Mouse (Mus musculus): Measurements from ENCODE around the gene Mpzl2.

GRCm38 (mm10) chr9:45018031-45018430, 21.6 kb upstream of the Mpzl2 start:
- TF ChIP-seq CTCF (IDR thresholded peaks at IDR 0.05 in 2 of 3, conservative IDR thresholded peaks at IDR 0.05 in 1 of 3; ENCODE audit: control insufficient read depth in 1 of 3, insufficient read depth in 1 of 3, low read depth in 2 of 3, low read length in 3 of 3, poor library complexity in 1 of 3, severe bottlenecking in 1 of 3) (no peak), MAX (IDR thresholded peaks at IDR 0.05; ENCODE audit: low read length) (no peak), GABPA (IDR thresholded peaks at IDR 0.05; ENCODE audit: low read depth, low read length) (no peak), SIN3A (IDR thresholded peaks at IDR 0.05; ENCODE audit: low read length) (no peak), MAFK (IDR thresholded peaks at IDR 0.05; ENCODE audit: borderline replicate concordance, low read depth, low read length) (no peak), MAZ (IDR thresholded peaks at IDR 0.05; ENCODE audit: low read depth, low read length) (no peak), POLR2A (IDR thresholded peaks at IDR 0.05; ENCODE audit: control insufficient read depth in 1 of 2, insufficient read depth in 1 of 2, low read depth in 1 of 2, low read length in 2 of 2, poor library complexity in 1 of 2) (no peak), ZMIZ1 (IDR thresholded peaks at IDR 0.05; ENCODE audit: low read depth, low read length) (no peak)
